Mouse (Mus musculus) midbrain, embryonic 14.5 days (tissue): ENCODE measurements at regions not wholly inside any gene's neighbourhood (a gene's known extent, or its start where the extent isn't known, plus 50 kb on each side); places are given as distances from the start of the nearest gene placed in this dataset.
"Not testable (repeated sequence)": the region's sequence is repeated elsewhere in the genome, so short reads cannot be mapped to it uniquely, and the experiment has no call there.

ENCODE experiments used
- ATAC-seq: fragments of 200-750 bp; cut with Nextera tagmentation; 2 replicates; pipeline ENCODE4 v1.8.0; 2017; ENCODE audit warnings: moderate number of reproducible peaks, moderate library complexity; ENCODE audit not compliant: low FRiP score, low TSS enrichment
- DNase-seq: peaks from one replicate; pipeline ENCODE4 v3.0.0-alpha.2; 2015
- H3K27ac ChIP-seq: fragments of 300-500 bp; sonication (generic); replicated peaks from 2 replicates; pipeline ENCODE4 v1.5.1; 2014; ENCODE audit warnings: mild to moderate bottlenecking, low read depth, low read length, moderate library complexity
- H3K27me3 ChIP-seq: fragments of 300-500 bp; sonication (generic); 2 replicates; pipeline ENCODE4 v1.6.1; 2014; ENCODE audit warnings: low read length, control low read depth, mixed read lengths; ENCODE audit not compliant: control insufficient read depth, insufficient read depth
- H3K36me3 ChIP-seq: fragments of 300-500 bp; sonication (generic); 2 replicates; pipeline ENCODE4 v1.6.1; 2014; ENCODE audit warnings: low read length, control low read depth; ENCODE audit not compliant: control insufficient read depth, insufficient read depth
- H3K4me1 ChIP-seq: fragments of 300-500 bp; sonication (generic); 2 replicates; pipeline ENCODE4 v1.6.1; 2014; ENCODE audit warnings: mild to moderate bottlenecking, antibody characterized with exemption, low read length, control low read depth; ENCODE audit not compliant: control insufficient read depth, insufficient read depth
- H3K4me2 ChIP-seq: fragments of 300-500 bp; sonication (generic); 2 replicates; pipeline ENCODE4 v1.6.1; 2014; ENCODE audit warnings: mild to moderate bottlenecking, low read length, moderate library complexity
- H3K4me3 ChIP-seq: fragments of 300-500 bp; sonication (generic); replicated peaks from 2 replicates; pipeline ENCODE4 v1.5.1; 2014; ENCODE audit warnings: low read depth, low read length
- H3K9ac ChIP-seq: fragments of 300-500 bp; sonication (generic); replicated peaks from 2 replicates; pipeline ENCODE4 v1.6.1; 2014; ENCODE audit warnings: mild to moderate bottlenecking, low read length, moderate library complexity
- H3K9me3 ChIP-seq: fragments of 300-500 bp; sonication (generic); 2 replicates; pipeline ENCODE4 v1.6.1; 2016; ENCODE audit warnings: low read length, control low read depth, mixed read lengths; ENCODE audit not compliant: control insufficient read depth
- WGBS: fragments of 180-500 bp; shearing (Covaris S2); extraction: QIAGEN DNeasy Blood & Tissue Kit; methylation state at CpG from one replicate; pipeline ENCODE4 v1.1.7; 2014; 5-methylcytosine and 5-hydroxymethylcytosine counted together

DNA sequence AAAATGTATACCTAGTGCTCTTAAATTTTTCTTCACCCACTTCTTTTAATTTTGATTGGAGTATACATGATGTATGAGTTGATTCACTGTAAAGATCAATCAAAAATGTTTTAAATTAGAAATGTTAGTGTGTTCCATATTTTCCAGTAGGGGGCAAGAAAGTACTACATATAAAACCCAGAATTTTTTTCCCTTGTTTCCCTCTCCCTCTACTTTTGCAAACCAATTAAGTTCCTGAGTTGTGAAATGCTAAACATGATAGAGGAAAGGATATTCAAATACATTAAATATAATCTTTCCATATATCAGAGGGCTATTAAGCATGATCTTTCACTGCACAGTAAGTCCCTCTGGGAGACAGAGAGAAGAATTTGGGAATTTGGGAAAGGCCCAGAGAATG, 192.0 kb upstream of the Slc10a2 start:
- DNase-seq = peak; percentile 71
- Histone ChIP-seq H3K27ac (no peak overlapping the region), H3K27me3 (no peaks in the 10 kb centered on the region), H3K9ac (no peak overlapping the region), H3K4me1 (no peaks in the 10 kb centered on the region), H3K36me3 (no peaks in the 10 kb centered on the region), H3K4me2 (no peak overlapping the region), H3K9me3 (no peaks in the 10 kb centered on the region), H3K4me3 (no peak overlapping the region)
- ATAC-seq = no peak; the same call in 1 of the 2 replicates

DNA sequence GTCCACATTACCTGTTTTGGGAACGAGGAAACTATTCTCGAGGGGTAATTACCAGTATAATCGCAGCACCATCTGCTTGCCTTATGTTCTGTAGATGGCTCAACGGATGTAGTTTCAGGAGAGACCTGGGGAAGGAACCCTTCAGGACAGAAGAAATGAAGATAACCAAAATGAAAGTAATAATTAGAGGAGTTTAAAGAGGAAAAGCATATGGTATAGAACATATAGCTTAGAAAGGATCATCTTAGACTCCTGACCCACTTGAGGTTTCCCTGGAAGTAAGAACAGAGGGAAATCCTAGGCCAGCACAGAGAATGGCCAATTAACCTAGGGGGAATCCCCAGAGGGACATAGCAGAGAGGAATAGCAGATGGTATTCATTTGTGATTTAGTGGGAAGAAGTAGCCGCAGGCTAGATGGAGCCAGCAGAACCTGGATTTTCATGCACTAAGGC, 180.6 kb upstream of the Slc10a2 start:
- ATAC-seq (peak; percentile 43; the same call in 1 of the 2 replicates), DNase-seq (peak; percentile 56)
- no peaks in the 10 kb centered on the region for H3K27me3 ChIP-seq
- no peak overlapping the region for H3K4me3 ChIP-seq
- no peaks in the 10 kb centered on the region for H3K4me1 ChIP-seq
- no peak overlapping the region for H3K27ac ChIP-seq
- H3K9ac ChIP-seq = no peak overlapping the region
- no peaks in the 10 kb centered on the region for H3K9me3 ChIP-seq
- H3K4me2 ChIP-seq = no peak overlapping the region
- no peaks in the 10 kb centered on the region for H3K36me3 ChIP-seq
- 55% methylated on average over 5 of the region's 5 CpGs for WGBS

DNA sequence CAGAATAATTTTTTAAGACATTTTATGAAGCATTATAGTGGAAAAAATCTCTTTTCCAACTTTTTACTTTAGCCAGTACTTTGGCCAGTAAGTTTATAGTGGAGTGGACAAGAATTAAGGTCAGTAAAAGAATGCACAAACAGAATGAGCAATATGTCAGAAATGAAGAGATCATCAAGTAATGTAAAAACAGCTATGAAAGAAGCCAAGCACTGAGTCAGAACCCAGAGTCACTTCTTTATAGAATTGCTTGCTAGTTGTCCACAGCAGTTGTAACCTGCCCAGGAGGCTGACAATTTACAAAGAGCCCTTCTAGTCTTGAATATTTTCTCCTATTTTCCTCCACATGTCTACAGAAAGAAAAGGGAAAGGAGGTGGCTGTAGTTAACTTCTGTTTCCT, 178.6 kb upstream of the Slc10a2 start:
- no peak overlapping the region for H3K27ac ChIP-seq
- H3K36me3 ChIP-seq = no peaks in the 10 kb centered on the region
- no peak overlapping the region for H3K4me2 ChIP-seq
- ATAC-seq = no peak
- DNase-seq = no peak
- H3K4me1 ChIP-seq = no peaks in the 10 kb centered on the region
- no peak overlapping the region for H3K9ac ChIP-seq
- H3K27me3 ChIP-seq = no peaks in the 10 kb centered on the region
- H3K9me3 ChIP-seq = no peaks in the 10 kb centered on the region
- no peak overlapping the region for H3K4me3 ChIP-seq

DNA sequence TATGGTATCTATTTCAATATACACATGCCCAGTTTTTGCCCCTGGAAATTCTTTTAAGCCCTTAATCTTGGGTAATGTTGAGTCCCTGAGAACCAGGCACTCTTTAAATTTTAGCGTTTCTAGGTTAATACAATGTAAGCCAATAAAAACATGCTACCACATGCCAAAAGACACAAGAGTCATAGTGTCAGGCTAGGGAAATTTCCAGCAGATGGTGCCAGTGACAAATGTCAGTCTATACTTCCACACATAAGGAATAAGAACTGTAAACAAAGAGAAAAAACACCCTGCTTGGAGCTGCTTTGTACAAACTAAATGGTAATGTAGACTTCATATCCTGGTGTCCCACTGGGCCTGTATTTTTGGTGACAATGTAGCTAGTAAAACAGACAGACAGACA, 157.2 kb upstream of the Slc10a2 start:
- DNase-seq = peak; percentile 9
- Histone ChIP-seq H3K4me2 (no peak overlapping the region), H3K4me3 (no peak overlapping the region), H3K27ac (no peak overlapping the region), H3K9me3 (no peaks in the 10 kb centered on the region), H3K27me3 (no peaks in the 10 kb centered on the region), H3K36me3 (no peaks in the 10 kb centered on the region), H3K9ac (no peak overlapping the region), H3K4me1 (no peaks in the 10 kb centered on the region)
- ATAC-seq = no peak
- 83% methylated on average over 1 of the region's 1 CpGs for WGBS

DNA sequence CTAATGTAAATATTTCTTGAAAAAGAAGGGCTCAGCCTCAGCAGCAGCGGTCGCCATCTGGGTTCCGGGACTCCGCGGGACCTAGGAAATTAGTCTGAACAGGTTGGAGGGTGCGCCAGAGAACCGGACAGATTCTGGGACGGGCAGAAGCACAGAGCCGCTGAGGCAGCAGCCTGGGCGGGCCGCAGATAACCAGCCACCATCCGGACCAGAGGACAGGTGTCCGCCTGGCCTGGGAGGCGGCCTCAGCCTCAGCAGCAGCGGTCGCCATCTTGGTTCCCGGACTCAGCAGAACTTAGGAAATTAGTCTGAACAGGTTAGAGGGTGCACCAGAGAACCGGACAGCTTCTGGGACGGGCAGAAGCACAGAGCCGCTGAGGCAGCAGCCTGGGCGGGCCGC, 136.7 kb upstream of the Slc10a2 start:
- H3K36me3 ChIP-seq, H3K27me3 ChIP-seq, H3K4me1 ChIP-seq, H3K9me3 ChIP-seq, ATAC-seq, DNase-seq, H3K27ac ChIP-seq, H3K4me3 ChIP-seq, H3K9ac ChIP-seq, H3K4me2 ChIP-seq: not testable (repeated sequence)
- 98% methylated on average over 14 of the region's 22 CpGs for WGBS
